Mouse (Mus musculus): Measurements from ENCODE around the gene Tbx4. TPM values are rescaled to one million over a fixed set of nuclear protein-coding genes. Genes with fewer than 3 reads are reported as not detected.

Tbx4 gene
- polyA plus RNA-seq, 1 experiment: 0.25 TPM

DNA sequence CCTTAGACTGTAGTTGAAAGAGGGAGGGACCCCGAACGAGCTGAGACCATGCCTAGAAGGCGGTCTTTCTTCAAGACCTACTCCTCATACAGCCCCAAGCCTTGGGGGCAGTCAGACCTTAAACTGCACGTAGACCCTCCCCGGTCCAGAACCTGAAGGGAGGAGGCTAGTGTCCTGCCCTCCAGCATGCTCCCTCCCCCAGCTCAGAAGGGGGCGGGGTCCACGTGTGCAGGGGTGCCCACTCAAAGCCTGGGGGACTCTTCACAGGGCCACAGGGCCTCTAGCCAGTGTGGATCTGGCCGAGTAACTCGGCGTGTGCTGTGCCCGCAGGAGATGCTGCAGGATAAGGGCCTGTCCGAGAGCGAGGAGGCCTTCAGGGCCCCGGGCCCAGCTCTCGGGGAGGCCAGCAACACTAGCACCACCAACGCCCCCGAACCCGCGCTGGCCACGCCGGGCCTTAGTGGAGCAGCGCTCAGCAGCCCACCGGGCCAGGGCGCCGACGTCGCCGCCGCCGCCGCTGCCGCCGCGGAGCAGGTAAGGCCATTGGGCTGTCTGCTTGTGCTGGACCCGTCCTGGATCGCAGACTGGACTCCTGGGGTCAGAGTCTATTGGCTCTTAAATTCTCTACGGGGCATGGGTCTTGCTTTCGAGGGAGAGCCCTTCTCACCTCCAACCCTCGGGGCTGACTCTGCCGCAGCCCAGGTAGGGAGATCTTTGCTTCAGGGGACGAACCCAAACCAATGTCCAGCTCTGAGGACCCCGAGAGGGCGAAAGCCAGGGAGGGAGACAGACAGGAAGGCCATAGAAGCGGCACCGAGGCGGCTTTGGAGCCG is 3.7 kb downstream of the Tbx4 start:
- DNase-seq: no peak
- TF ChIP-seq POLR2A (IDR thresholded peaks at IDR 0.05; ENCODE audit: borderline replicate concordance, insufficient read depth, low read length) (no peak), CTCF (IDR thresholded peaks at IDR 0.05; ENCODE audit: borderline replicate concordance, insufficient read depth, low read depth, low read length) (no peak)
- H3K4me3 ChIP-seq (replicated peaks; ENCODE audit: insufficient read depth, low read depth, low read length): no peak overlapping the region
- H3K27me3 ChIP-seq (ENCODE audit: control insufficient read depth, insufficient read depth, low read length): peaks cover 20% of the 10 kb centered on the region; the same call in 1 of the 2 replicates
- WGBS: 7% methylated on average over 47 of the region's 47 CpGs
- H3K27ac ChIP-seq (ENCODE audit: insufficient read depth, low read length): no peak overlapping the region
- no peaks in the 10 kb centered on the region; the same call in 1 of the 2 replicates for H3K4me1 ChIP-seq (ENCODE audit: control insufficient read depth, insufficient read depth, low read length)

DNA sequence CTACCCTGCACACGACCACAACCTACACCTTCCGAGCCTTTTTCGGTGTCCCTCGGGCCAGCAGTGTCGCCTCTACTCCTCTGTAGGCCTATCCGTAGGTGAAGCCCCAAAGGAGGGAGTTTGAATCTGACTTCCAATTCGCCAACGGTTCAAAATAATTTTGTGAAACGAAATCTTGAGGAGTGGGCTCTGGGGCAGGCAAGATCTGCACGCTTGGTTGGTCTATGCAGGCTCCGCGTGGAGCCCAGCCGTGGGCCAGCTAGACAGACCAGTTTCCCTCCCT is 4.3 kb downstream of the Tbx4 start:
- TF ChIP-seq CTCF (IDR thresholded peaks at IDR 0.05; ENCODE audit: borderline replicate concordance, insufficient read depth, low read depth, low read length) (no peak), POLR2A (IDR thresholded peaks at IDR 0.05; ENCODE audit: borderline replicate concordance, insufficient read depth, low read length) (no peak)
- WGBS: 6% methylated on average over 13 of the region's 13 CpGs
- H3K27ac ChIP-seq (ENCODE audit: insufficient read depth, low read length): no peak overlapping the region
- no peak for DNase-seq
- H3K4me3 ChIP-seq (replicated peaks; ENCODE audit: insufficient read depth, low read depth, low read length): no peak overlapping the region
- H3K27me3 ChIP-seq (ENCODE audit: control insufficient read depth, insufficient read depth, low read length): peaks cover 20% of the 10 kb centered on the region; the same call in 1 of the 2 replicates
- no peaks in the 10 kb centered on the region; the same call in 1 of the 2 replicates for H3K4me1 ChIP-seq (ENCODE audit: control insufficient read depth, insufficient read depth, low read length)

DNA sequence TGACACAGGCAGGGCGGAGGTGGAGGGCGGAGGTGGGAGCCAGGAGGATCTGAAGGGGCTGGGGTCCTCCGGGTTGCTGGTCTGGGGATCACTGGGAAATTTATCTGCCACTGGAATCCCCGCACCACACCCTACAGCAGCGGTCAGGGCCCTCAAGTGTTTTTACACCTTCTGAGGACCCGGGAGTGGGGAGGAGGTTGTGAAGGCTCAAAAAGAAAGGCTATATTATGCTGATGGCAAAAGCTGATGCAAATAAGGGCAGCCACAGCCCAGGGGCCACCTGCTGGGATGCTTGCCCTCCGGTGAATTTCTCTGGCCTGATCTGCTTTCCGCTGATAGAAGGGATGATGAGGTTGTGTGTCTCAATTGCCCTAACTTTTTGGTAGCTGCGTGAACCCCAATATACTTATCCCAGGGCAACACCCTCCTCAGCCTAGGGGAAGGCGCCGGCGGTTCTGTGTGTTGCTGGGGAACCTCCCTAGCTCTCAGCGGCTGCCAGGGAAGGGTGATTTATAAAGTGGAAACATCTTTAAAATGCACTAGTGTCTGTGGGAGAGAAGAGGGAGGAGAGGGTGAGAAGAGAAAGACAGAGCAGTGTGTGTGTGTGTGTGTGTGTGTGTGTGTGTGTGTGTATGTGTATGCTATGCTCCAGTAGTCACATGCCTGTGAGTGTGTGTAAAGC is 4.9 kb downstream of the Tbx4 start:
- H3K4me3 ChIP-seq (replicated peaks; ENCODE audit: insufficient read depth, low read depth, low read length): no peak overlapping the region
- H3K27me3 ChIP-seq (ENCODE audit: control insufficient read depth, insufficient read depth, low read length): peaks cover 19% of the 10 kb centered on the region; the same call in 1 of the 2 replicates
- no peaks in the 10 kb centered on the region; the same call in 1 of the 2 replicates for H3K4me1 ChIP-seq (ENCODE audit: control insufficient read depth, insufficient read depth, low read length)
- no peak for DNase-seq
- WGBS: 5% methylated on average over 13 of the region's 13 CpGs
- no peak for TF ChIP-seq CTCF (IDR thresholded peaks at IDR 0.05; ENCODE audit: borderline replicate concordance, insufficient read depth, low read depth, low read length)
- no peak for TF ChIP-seq POLR2A (IDR thresholded peaks at IDR 0.05; ENCODE audit: borderline replicate concordance, insufficient read depth, low read length)
- no peak overlapping the region for H3K27ac ChIP-seq (ENCODE audit: insufficient read depth, low read length)

DNA sequence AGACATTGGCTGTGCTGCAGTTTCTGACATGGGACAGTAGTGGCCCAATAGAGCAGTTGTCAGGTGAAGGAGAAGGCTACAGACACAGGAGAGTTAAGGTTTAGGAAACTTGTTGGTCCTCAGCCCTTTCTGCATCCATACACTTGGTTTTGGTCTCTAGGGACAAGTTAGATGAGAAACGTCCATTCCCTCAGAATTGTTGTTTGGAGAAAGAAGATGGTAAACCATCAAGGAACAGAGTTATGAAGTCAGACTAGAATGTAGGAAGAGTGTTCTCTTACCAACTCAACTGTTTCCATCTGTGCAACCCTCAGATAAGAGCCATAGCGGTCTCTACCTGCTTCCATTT is 5.4 kb downstream of the Tbx4 start:
- Histone ChIP-seq H3K27me3 (ENCODE audit: control insufficient read depth, insufficient read depth, low read length) (peaks cover 18% of the 10 kb centered on the region; the same call in 1 of the 2 replicates), H3K4me1 (ENCODE audit: control insufficient read depth, insufficient read depth, low read length) (no peaks in the 10 kb centered on the region; the same call in 1 of the 2 replicates), H3K27ac (ENCODE audit: insufficient read depth, low read length) (no peak overlapping the region), H3K4me3 (replicated peaks; ENCODE audit: insufficient read depth, low read depth, low read length) (no peak overlapping the region)
- WGBS: 11% methylated on average over 2 of the region's 2 CpGs
- DNase-seq: no peak
- TF ChIP-seq CTCF (IDR thresholded peaks at IDR 0.05; ENCODE audit: borderline replicate concordance, insufficient read depth, low read depth, low read length) (no peak), POLR2A (IDR thresholded peaks at IDR 0.05; ENCODE audit: borderline replicate concordance, insufficient read depth, low read length) (no peak)

DNA sequence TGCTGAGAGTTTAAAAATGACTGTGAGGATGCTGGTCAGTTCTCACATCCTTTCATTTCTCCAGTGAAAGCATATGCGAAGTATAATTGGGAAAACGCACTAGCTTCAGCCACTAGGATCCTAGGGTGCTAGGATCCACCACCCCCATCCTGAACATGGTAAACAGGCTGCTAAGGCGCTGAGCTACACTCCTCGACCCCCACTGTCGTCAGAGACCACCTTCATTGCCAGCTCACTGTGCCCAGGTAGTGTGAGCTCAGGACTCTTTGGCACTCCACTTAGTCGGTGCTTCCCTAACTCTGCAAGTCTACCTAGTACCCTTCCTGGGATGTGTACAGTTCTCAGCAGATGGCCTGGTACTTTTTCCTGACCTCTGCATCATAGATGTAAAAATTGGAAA is 6.5 kb downstream of the Tbx4 start:
- no peak for DNase-seq
- Histone ChIP-seq H3K27ac (ENCODE audit: insufficient read depth, low read length) (no peak overlapping the region), H3K4me1 (ENCODE audit: control insufficient read depth, insufficient read depth, low read length) (no peaks in the 10 kb centered on the region; the same call in 1 of the 2 replicates), H3K4me3 (replicated peaks; ENCODE audit: insufficient read depth, low read depth, low read length) (no peak overlapping the region), H3K27me3 (ENCODE audit: control insufficient read depth, insufficient read depth, low read length) (peaks cover 17% of the 10 kb centered on the region; the same call in 1 of the 2 replicates)
- TF ChIP-seq POLR2A (IDR thresholded peaks at IDR 0.05; ENCODE audit: borderline replicate concordance, insufficient read depth, low read length): no peak
- 3% methylated on average over 6 of the region's 6 CpGs for WGBS

DNA sequence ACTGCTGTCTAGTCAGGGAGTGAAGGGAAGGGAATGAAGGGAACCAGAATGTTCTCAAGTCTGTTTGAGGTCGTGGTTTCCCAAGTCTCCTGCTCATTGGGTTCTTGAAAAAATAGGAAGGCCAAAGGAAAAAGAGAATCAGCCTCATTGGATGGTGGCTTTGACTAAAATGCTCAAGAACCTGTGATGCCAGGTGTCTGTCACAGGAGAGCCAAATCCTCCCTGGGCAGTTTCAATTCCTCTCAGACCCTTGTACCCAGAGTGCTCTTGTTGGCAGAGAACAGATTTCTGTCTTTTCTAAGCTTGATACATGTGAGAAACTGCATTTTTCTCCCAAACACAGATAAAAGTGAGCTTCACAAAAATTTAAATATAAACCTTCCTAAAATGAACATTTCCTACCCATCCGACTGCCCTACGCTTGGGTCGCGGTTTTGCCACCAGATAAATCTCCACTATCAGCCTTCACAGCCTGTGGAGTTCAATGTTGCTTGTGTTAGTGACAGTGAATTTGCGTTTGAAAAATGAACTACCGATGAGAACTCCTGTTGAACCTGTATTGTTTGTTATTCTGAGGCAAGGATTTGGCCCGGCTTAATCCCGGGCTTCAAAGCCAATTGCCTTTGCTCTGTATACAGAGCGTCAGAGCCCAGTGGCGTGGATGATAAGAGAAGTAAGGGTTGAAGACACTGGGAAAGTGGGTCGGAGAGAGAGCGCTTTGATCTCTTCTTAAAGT is 7.3 kb downstream of the Tbx4 start:
- no peak for DNase-seq
- no peaks in the 10 kb centered on the region; the same call in 1 of the 2 replicates for H3K4me1 ChIP-seq (ENCODE audit: control insufficient read depth, insufficient read depth, low read length)
- no peak overlapping the region for H3K4me3 ChIP-seq (replicated peaks; ENCODE audit: insufficient read depth, low read depth, low read length)
- H3K27me3 ChIP-seq (ENCODE audit: control insufficient read depth, insufficient read depth, low read length): peaks cover 14% of the 10 kb centered on the region; the same call in 1 of the 2 replicates
- WGBS: 17% methylated on average over 13 of the region's 13 CpGs
- TF ChIP-seq POLR2A (IDR thresholded peaks at IDR 0.05; ENCODE audit: borderline replicate concordance, insufficient read depth, low read length) (no peak), CTCF (IDR thresholded peaks at IDR 0.05; ENCODE audit: borderline replicate concordance, insufficient read depth, low read depth, low read length) (no peak)
- H3K27ac ChIP-seq (ENCODE audit: insufficient read depth, low read length): no peak overlapping the region

DNA sequence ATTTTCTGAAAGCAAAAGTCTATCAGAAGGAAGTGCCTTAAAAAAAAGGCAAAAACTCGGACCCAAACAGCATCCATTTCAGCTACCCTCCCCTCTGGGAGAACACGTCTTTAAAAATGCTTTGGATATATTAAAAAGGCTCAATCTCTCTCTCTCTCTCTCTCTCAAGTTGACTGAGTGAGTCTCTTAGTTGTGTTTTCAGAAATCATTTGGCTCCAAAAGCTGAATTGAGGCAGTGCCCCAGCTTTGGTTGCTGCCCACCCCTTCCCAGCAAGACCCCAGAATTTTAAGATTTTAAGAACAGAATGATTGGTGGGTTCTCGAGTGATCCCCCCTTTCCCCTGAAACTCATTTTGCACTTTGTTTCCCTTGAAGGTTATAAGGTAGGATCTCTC is 7.9 kb downstream of the Tbx4 start:
- no peak overlapping the region for H3K27ac ChIP-seq (ENCODE audit: insufficient read depth, low read length)
- peaks cover 14% of the 10 kb centered on the region; the same call in 1 of the 2 replicates for H3K27me3 ChIP-seq (ENCODE audit: control insufficient read depth, insufficient read depth, low read length)
- TF ChIP-seq CTCF (IDR thresholded peaks at IDR 0.05; ENCODE audit: borderline replicate concordance, insufficient read depth, low read depth, low read length) (no peak), POLR2A (IDR thresholded peaks at IDR 0.05; ENCODE audit: borderline replicate concordance, insufficient read depth, low read length) (no peak)
- WGBS: 18% methylated on average over 3 of the region's 3 CpGs
- no peaks in the 10 kb centered on the region; the same call in 1 of the 2 replicates for H3K4me1 ChIP-seq (ENCODE audit: control insufficient read depth, insufficient read depth, low read length)
- H3K4me3 ChIP-seq (replicated peaks; ENCODE audit: insufficient read depth, low read depth, low read length): no peak overlapping the region
- DNase-seq: no peak
